Mouse (Mus musculus): ENCODE results near the gene Pld4.
"Not testable (repeated sequence)": the region's sequence is repeated elsewhere in the genome, so short reads cannot be mapped to it uniquely, and the experiment has no call there.

The Pld4 gene

GRCm38 (mm10) chr12:112801864-112802846 is 41.7 kb downstream of the Pld4 start, which contains the start of gene Ahnak2:
Gene Ahnak2, minus strand, starts transcription at chr12:112802657.
- DNase-seq (ENCODE audit: low read depth), result peak; percentile 29

- DNase-seq (ENCODE audit: low read depth), result no peak
These were observed 42.5 kb downstream of the Pld4 start for GRCm38 (mm10) chr12:112802917-112803316.

- DNase-seq (ENCODE audit: low read depth), result no peak
These were observed 43.6 kb downstream of the Pld4 start for GRCm38 (mm10) chr12:112804046-112804445.

GRCm38 (mm10) chr12:112806044-112806443 is 45.6 kb downstream of the Pld4 start:
- DNase-seq (ENCODE audit: low read depth), result no peak

- no peak for DNase-seq (ENCODE audit: low read depth)
These were observed 47.3 kb downstream of the Pld4 start for GRCm38 (mm10) chr12:112807796-112808195.

- DNase-seq (ENCODE audit: low read depth), result no peak
These were observed 47.7 kb downstream of the Pld4 start for GRCm38 (mm10) chr12:112808212-112808586.

- peak; percentile 95 for DNase-seq (ENCODE audit: low read depth)
These were observed 48.3 kb downstream of the Pld4 start, which contains the start of gene Clba1 for GRCm38 (mm10) chr12:112808587-112809364. Gene Clba1, plus strand, starts transcription at chr12:112808937.

GRCm38 (mm10) chr12:112809641-112810040 is 49.2 kb downstream of the Pld4 start:
- no peak for DNase-seq (ENCODE audit: low read depth)

- DNase-seq (ENCODE audit: low read depth), result no peak
These were observed 49.8 kb downstream of the Pld4 start for GRCm38 (mm10) chr12:112810092-112810885.

GRCm38 (mm10) chr12:112813370-112813769 is 52.9 kb downstream of the Pld4 start:
- DNase-seq (ENCODE audit: low read depth), result no peak

- DNase-seq (ENCODE audit: low read depth), result no peak
These were observed 54.4 kb downstream of the Pld4 start for GRCm38 (mm10) chr12:112814682-112815470.

GRCm38 (mm10) chr12:112816294-112816693 is 55.8 kb downstream of the Pld4 start:
- peak; percentile 83 for DNase-seq (ENCODE audit: low read depth)

- DNase-seq (ENCODE audit: low read depth), result not testable (repeated sequence)
These were observed 56.4 kb downstream of the Pld4 start for GRCm38 (mm10) chr12:112816866-112817265.

All from naive thymus-derived CD4-positive, alpha-beta T cell, adult 2 months (primary cell).